Mouse (Mus musculus): Measurements from ENCODE around the gene Drosha.
"Not testable (repeated sequence)": the region's sequence is repeated elsewhere in the genome, so short reads cannot be mapped to it uniquely, and the experiment has no call there.

The Drosha gene

DNA sequence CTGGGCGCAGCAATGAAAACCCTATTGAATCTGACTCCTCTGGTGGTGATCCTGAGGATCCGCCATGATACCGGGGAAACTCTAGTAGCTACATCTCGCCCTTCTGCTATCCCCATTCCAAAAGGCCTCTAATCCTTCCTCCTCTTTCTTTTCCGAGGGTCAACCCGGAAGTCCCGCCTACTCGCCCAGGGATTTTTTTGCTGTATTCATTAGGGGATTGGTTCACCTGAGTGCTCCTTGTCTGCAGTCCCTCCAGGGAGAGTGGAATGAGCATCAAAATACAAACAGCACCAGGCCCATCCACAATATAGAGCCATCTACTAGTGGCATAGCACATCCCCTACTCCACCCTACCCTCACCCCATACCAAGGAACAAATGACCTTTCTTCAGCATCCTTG lies 62.6 kb downstream of the Drosha start:
- DNase-seq, result no peak

DNA sequence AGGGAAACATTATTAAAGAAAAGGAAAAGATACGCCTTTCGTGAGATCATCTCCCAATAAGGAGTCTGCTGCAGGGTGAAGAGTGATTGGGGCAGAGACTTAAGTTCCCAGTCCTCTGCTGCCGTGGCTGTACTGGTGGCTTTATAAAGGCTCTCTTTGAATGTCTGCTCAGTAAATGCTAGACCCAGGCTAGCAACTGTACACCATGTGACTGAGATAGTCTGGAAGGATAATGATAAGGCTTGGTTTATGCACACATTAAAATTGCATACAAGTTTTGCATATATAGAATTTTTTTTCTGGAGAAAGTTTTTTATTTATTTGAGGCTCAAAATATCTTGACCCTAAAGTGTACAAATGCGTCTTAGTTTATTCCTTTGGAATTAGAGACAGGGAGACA lies 63.7 kb downstream of the Drosha start:
- no peak for DNase-seq

DNA sequence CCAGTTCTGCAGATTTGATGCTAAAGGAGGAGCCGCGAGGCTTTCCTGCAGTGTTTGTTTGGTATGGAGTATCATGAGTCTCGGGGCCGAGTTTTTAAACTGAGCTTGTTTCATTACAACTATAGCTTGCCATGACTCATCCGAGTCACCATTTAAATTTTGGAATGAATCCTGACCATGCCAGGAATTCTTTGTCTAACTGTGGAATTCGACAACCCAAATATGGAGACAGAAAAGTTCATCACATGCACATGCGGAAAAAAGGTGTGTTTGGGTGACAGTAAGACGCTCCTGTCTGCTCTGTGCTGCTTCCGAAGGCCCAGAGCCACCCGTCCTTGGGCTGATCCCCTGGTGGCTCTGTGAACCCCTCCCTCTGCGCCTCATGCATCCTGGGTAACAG lies 65.3 kb downstream of the Drosha start:
- DNase-seq, result no peak

DNA sequence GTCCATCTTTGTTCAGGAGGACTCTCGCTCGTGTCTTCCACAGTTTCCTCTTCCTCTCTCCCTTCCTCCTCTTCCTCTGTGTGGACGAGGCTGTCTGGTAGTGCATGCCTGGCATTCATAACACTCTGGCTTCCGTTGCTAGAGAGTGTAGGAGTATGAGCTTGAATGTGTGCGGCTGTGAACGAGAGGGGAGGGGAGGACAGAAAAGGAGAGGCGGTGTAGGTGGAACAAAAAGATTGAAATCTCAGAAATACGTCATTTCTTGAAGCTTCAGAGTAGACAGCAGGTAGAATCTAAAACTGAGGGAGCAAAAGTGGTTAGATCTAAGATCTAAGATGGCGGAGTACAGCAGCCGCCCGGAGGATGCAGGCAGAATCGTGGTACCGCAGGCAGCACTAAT lies 70.8 kb downstream of the Drosha start:
- DNase-seq, result no peak

DNA sequence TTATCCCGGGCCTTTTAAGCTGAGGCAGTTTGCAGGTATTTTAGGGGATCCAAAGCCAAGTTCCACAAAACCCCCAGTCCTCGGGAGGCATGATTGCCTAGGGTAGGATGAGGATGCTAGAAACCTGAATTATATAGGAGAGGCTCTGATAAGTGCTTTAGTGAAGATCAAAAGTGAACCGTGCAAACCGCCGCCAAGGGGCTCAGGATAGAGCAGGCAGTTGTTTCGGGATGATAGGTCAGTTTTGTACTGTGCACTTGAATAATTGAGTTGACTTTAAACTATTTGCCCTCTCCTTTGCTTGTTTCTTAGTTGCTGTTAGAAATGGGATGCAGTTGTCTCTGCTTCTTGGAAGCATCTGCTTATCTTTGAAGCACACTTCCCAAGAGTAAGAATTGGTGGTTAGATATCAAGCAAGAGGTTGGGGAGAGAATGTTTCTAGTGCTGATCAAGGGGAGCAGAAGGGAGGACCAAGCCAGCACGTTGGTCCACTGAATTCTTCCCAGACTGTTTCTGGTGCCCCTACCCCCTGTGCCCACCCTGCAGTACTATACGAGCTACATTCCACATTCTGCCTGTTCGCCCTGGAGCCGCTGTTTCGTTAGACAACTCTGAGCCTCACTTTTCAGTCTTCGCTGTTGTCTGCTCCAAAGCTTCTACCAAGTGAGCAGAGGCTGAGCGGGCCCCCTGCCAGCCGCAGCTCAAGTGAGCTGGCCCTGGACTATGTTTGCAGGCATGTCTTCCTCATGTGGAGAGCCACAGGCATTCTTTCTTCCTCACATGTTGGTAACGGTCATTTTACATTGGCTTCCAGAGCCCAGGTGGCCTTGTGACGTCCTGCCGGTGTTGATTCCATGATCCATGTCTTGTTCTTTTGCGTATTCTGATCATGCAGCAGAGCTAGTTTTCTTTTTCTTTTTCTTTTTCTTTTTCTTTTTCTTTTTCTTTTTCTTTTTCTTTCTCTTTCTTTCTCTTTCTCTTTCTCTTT lies 71.7 kb downstream of the Drosha start:
- DNase-seq, result no peak

DNA sequence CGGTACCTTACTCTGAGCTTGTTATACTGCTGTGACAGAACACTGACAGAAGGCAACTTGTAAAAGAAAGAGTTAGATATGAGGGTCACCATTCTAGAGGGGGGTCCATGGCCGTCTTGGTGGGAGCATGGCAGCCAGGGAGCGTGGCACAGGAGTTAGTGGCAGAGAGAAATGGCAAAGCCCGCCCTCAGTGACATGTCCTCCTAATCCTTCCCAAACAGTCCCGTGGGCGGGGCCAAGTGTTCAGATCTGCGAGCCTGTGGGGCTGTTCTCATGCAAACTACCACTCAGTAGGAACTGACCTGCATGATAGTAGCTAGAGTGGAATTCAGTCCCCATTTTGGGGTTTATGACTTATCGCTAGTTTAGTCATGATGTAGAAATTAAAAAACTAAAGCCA lies 73.2 kb downstream of the Drosha start:
- no peak for DNase-seq

DNA sequence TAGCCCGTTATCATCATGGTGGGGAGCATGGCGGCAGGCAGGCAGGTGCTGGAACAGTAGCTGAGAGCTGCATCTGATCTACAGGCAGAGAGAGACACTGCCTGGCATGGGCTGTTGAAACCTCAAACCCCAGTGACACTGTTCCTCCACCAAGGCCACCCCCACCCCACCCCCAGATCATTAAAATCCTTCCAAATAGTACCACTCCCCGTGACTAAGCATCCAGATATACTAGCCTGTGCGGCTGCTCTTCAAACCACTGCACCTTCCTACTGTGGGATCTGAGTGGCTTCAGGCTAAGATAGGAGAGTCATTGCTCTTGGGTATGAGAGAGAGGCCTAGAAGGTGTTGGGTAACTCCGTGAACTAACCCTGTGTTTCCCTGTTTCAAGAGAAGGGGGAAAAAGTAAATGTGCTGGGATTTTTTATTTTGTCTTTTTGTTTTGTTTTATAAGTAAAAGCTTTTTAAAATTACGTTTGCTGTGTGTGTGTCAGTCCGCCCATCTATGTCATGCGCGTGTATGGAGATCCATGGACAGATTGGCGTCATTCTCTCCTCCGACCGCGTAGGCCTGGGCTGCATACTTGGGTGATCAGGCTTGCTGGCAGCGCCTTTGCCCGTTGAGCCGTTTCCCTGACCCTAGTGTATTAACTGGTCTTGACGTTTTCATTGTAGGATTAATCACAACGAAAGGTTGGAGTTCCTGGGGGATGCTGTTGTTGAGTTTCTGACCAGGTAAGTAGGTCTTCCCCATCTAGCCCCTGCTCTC lies 76.0 kb downstream of the Drosha start:
- DNase-seq, result no peak

DNA sequence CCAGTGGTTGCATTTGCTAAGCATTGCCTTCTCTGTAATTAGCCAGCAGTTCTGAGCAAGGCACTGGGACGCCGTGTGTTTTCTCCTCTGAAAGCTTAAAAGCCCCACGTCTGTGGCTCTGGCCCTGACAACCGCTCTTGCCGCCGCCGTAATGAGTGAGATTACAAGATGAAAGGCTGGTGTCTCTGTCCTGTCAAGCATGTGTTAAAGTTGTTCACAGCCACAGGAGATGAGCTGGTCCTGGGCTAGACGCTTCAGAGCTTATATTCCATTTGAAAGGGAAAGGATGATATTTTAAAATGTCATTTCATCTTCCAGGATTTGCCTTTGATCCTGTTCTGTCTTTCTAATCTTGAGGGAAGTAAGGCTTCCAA lies 76.6 kb downstream of the Drosha start:
- DNase-seq, result no peak

DNA sequence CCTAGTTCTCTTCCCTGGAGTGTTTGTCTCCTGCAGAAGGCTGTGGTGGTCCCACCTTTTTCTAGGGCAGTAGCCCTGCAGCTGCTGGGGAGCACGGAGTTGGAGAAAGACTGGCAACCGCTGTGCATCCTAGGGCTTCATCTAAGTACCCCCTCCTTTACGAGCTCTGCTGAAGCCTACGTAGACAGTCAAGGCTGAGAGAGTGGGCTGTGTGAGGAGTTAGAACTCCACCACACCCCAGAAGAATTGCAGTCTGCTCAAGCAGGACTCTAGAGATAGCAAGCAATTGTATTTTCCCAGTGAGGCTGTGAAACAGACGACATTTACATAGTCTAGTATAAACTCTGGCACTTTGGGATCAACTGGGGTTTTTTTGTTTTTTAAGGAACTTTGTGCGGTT lies 79.8 kb downstream of the Drosha start:
- DNase-seq, result no peak

DNA sequence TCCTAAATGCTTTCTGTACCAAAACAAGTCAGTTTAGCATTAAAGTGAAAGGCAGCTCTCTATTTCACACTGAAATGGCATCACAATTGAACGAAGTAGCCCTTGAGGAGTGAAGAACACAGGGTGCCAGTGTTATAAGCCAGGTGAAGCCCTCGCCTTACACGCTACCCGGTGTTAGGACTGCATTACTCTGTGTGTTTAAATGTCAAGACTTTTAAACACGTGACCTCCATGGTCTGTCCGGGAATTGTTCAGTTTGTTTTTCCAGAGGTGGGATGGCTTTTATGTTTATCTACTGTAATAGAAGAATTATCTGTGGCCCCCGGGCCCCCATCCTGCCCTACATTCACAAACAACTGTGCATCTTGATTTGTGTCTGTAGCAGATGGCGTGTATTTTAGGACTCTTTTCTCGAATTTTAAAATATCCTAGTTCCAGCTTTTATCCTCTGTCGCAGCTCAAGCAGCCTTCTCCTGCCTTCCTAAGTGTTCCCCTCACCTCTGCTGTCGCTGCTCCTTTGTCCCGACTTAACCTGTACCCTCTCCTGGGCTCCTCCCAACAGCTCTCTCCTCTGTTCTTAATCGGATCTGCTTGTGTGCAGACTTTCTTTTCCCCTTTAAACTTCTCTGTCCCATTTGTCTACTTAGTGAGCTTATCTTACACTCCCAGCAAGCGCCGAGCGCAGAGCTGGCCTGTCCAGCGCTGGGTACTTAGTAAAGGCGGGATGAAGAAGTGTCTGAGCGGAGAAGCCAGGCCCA lies 83.5 kb downstream of the Drosha start:
- DNase-seq, result no peak

DNA sequence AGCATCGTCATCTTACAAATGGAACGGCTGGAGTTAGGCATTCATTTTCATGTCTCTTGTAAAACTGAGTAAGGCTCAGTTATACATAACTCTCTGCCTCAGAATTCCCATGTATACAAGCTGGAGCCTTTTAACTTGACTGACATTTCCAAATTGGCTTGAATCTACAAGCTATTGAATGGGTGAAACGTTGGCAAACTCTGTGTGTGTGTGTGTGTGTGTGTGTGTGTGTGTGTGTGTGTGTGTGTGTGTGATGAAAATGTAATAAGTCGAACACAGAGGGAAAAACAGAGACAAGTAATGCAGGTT lies 84.1 kb downstream of the Drosha start:
- no peak for DNase-seq

DNA sequence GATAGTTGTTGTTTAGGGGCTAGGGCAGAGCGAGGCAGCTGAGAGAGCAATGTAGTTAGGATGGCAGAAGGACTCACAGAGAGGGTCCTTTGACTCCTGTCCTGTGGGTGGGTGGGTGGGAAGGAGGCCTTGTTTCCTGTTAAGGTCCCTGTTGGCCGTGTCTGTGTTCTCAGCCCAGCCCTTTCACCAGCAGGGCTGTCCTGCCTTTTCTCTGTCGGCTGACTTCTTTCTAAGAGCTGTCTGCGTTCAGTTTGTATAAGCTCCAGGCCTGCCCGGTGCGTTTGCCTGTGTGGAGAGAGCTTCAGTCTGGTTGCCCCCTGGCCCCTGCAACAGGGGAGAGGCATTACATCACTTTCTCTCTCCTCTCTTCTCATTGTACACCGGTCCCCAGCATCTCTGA lies 84.6 kb downstream of the Drosha start:
- no peak for DNase-seq

DNA sequence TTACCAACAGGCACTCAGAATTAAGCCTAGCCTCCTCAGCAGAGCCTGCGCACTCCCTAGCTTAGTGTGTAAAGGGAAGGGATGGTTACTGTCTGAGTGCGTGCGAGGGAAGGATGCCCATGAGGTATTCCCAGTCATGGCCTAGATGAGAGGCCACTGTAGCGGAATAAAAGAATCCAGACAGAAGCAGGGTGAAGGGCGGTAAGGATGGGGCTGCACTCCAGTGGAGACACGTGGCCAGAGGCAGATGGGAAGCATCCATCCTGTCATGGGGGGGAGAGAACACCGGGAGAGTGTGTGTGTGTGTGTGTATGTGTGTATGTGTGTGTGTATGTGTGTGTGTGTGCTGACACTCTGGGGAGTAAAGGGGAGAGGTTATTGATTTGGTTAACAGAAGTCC lies 86.5 kb downstream of the Drosha start:
- DNase-seq, result no peak

DNA sequence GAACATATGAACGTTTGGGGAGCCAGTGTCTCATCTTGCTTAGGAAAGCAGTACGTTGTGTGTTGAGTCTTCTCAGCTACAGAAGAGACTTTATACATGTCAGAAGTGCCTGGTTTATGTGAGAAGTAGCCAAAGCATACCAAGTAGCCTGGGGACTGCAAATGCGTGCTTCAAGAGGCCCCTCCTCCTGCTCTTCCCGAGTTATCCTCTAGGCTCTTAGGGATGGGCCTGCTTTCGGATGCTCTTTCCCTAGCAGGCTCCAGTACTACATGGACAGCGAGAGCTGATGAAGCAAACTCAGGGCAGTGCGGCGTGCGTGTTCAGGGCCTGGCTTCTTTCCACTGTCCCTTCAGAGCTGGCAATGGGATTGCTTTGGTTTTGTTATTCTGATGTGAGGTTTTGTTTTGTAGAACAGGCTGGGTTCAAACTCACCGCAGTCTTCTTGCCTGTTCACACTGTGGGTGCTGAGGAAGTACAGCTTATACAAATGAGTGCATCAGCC lies 91.8 kb downstream of the Drosha start:
- DNase-seq, result no peak

DNA sequence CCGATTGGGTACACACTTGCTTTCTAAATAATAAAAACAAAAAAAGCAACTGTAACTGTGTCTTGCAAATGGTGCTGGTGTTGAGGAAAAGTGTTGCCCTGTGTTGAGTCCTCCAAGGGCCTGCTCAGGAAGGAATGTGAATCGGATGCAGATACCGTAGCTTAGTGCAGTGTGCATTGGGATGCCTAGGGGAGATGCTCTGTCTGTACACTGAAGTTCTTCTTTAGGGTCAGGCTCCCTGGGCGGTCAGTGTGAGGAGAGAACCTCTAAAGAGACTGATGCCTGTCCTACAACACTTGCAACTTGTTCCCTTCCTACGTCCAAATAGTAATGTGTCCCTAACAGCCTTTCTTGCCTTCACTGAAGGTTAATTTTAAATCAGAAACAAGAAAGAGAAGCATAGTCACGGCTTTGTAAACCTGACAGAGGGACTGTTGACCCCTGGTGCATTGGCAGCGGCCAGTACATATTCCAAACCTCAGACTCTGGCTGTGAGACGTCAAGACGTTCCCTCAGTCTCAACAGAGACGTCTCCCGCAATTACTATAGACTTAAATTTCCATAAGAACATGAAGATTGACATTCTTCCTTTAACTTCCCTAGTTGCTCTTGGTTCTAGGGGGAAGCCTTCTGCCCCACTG lies 94.8 kb downstream of the Drosha start:
- not testable (repeated sequence) for DNase-seq

DNA sequence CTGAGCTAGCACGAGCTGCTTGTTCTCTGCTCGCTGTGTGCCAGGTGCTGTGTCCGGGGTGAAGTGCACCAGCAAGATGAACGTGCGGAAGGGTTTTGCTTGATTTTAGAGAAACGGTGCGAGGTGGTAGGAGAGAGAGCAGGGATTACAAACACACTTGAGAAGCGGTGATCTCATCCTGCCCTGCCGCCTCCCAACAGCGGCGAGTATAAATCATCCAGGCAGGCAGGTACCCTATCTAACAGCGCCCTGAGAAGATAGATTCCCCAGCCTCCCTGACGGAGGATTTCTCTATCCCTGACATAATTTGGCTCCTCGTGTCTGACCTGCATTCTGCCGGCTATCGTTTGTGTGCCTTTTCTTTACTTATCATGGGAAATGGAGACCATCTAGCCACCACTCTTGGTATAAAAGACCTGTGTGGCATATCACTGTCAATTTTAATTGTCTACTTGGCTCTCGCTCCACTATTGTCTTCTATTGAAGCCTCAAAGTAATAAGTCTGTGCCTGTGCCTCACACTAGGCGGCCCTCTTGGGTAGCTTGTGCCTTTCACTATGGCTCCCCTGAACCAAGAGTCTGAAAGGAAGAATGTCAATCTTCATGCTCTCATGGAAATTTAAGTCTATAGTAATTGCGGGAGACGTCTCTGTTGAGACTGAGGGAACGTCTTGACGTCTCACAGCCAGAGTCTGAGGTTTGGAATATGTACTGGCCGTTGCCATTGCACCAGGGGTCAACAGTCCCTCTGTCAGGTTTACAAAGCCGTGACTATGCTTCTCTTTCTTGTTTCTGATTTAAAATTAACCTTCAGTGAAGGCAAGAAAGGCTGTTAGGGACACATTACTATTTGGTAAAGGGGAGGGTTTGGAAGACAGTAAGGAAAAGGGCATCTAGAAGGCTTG lies 95.6 kb downstream of the Drosha start:
- no peak for DNase-seq

DNA sequence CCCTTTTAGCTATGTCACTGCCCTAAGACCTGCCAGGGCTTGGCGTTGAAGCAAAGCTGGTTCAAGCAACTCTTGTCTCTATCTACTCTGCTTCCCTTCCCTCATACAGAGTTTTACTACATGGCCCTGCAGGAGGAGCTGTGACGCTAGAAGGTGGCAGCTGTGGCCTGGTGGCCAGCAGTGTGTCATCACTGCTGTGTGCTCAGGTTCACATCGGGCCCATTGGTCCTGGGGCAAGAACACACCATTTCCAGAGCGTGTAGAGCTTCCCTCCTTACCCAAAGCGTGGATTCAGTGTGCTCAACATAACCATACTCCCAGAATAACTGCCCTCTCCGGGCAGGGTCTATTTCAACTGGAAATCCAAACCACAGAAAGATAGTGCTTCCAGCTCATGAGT lies 97.3 kb downstream of the Drosha start:
- no peak for DNase-seq

DNA sequence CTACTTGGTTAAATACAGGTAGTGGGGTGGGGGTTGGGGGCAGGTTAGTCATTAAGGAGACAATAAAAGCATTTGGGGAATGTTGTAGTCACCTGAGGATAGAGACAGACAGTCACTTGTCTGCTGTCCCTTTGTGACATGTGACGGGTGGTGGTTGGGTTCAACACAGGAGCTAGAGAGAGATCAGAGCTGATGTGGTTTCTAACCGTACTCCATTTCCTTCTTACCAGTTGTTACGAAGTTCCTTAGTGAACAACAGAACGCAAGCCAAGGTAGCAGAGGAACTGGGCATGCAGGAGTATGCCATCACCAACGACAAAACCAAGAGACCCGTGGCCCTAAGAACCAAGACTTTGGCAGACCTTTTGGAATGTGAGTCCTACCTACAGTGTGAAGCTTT lies 99.2 kb downstream of the Drosha start:
- no peak for DNase-seq

DNA sequence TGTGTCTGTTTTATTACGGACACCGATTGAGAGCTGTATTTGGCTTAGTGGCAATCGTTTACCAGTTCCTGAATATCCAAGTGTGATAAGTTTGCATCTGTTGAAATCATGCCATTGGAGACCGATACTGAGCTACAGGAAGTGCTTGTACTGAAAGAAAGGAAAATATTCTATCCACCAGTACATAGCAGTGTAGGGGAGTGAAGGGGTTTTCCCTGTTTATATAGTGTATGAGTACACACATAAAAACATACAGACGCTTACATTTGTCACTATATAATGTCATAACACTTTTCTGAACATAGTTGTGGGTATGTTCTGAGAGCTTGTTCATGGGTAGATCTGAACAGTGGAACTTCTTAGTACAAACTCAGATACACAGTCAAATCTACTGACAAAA lies 106.9 kb downstream of the Drosha start:
- no peak for DNase-seq

DNA sequence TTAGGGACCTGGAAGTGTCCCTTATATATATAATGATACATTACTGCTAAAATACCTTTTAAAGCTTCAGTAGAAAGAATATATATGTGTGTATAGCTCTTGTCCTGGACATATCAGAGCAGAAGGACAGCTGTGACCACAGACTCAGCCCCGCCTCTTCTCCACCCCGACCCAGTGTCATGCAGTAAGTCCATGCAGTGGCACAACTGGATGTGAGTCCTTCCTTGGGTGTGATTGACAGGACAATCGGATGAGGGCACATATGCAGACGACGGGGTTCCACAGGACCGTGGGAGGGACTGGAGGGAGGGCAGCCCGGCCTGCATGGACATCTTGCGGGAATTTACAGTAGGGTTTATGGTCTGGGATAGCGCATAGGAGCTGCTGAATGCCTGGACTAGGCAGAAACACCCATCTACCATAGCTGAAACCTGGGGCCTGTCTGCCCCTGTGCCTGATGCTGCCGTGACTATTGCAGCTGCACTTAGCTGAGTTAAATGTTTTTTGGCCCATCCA lies 111.7 kb downstream of the Drosha start:
- no peak for DNase-seq

DNA sequence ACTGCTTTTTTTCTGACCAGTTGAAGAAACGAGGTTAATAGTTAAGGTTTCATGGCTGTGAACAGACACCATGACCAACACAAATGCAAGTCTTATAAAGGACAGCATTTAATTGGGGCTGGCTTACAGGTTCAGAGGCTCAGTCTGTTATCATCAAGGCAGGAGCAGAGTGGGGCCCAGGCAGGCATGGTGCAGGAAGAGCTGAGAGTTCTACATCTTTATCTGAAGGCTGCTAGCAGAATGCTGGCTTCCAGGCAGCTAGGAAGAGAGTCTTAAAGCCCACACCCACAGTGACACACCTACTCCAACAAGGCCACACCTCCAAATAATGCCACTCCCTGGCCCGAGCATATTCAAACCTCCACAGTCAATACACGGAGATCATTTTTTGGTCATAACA lies 112.7 kb downstream of the Drosha start:
- DNase-seq, result not testable (repeated sequence)

DNA sequence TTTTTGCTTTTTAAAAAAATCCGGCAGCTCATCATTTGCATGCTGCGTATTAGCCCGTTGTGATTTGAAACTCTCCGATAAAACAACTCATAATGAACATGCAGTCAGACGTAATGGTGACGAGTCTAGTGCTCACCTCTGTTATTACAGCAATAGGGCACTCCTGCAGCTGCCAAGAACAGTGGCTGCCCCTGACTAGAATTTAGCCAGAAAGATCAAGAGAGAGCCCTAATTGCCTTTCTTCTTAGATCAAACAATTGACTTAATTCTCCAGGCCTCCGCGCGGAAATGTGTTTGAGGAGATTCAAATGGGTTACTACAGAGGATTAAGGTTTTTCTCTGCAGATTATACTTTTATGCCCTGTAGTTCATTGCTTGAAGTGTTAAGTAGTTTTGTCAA lies 116.5 kb downstream of the Drosha start:
- no peak for DNase-seq

Measured in cerebellum, postnatal 14 days (tissue).